In genomic region chr8:49465911-49466518, GRCm38 (mm10) we compare ENCODE assay signal across 11 mouse cellular contexts.
DNase-seq lines count a peak whose midpoint lies in the region; ATAC-seq and TF ChIP-seq lines count a peak whose summit lies in the region.
"Had no signal": no experiment of that assay in that cellular context is flagged by ENCODE, and none has a peak within 500 bp of the region (broad histone marks: within the 10 kb centered on the region; RNA-seq: fewer than 3 reads in every experiment).

No protein-coding gene starts in this region.

- H3K27me3 ChIP-seq in heart, postnatal 0 days (ENCODE audit: control insufficient read depth, insufficient read depth, low read length) = no peaks in the 10 kb centered on the region
- no peaks in the 10 kb centered on the region for H3K27me3 ChIP-seq in neural tube, embryonic 11.5 days (ENCODE audit: control insufficient read depth, insufficient read depth, low read length)
- H3K27me3 ChIP-seq in intestine, postnatal 0 days (replicated peaks; ENCODE audit: control insufficient read depth, insufficient read depth, low read length) = no peaks in the 10 kb centered on the region
- H3K27me3 ChIP-seq: midbrain, embryonic 12.5 days had no signal

- peak overlapping the region; percentile 22 for H3K4me2 ChIP-seq in heart, postnatal 0 days (ENCODE audit: low read depth, low read length)
- no peak overlapping the region for H3K4me2 ChIP-seq in neural tube, embryonic 11.5 days (ENCODE audit: low read depth)
- peak overlapping the region; percentile 18; the same call in 1 of the 2 replicates for H3K4me2 ChIP-seq in intestine, postnatal 0 days (replicated peaks; ENCODE audit: low read depth)
- H3K4me2 ChIP-seq: midbrain, embryonic 12.5 days had no signal

- no peaks in the 10 kb centered on the region for H3K9me3 ChIP-seq in heart, postnatal 0 days (replicated peaks; ENCODE audit: control insufficient read depth, low read length)
- no peaks in the 10 kb centered on the region for H3K9me3 ChIP-seq in neural tube, embryonic 11.5 days (ENCODE audit: control insufficient read depth, low read length)
- no peaks in the 10 kb centered on the region for H3K9me3 ChIP-seq in intestine, postnatal 0 days (ENCODE audit: control insufficient read depth)
- H3K9me3 ChIP-seq: midbrain, embryonic 12.5 days had no signal

- no peak for TF ChIP-seq CTCF in heart, postnatal 0 days (IDR thresholded peaks at IDR 0.05; ENCODE audit: low read depth)
- TF ChIP-seq CTCF in intestine, postnatal 0 days (IDR thresholded peaks at IDR 0.05; ENCODE audit: low read depth) = no peak

- no peak overlapping the region for H3K9ac ChIP-seq in heart, postnatal 0 days (replicated peaks; ENCODE audit: low read depth, low read length)
- H3K9ac ChIP-seq in neural tube, embryonic 11.5 days (ENCODE audit: low read length) = no peak overlapping the region
- no peak overlapping the region for H3K9ac ChIP-seq in intestine, postnatal 0 days (ENCODE audit: low read depth, low read length)
- H3K9ac ChIP-seq: midbrain, embryonic 12.5 days had no signal

- no peaks in the 10 kb centered on the region for H3K36me3 ChIP-seq in heart, postnatal 0 days (replicated peaks; ENCODE audit: control insufficient read depth, insufficient read depth, low read length)
- H3K36me3 ChIP-seq in neural tube, embryonic 11.5 days (ENCODE audit: control insufficient read depth, insufficient read depth, low read length) = no peaks in the 10 kb centered on the region
- H3K36me3 ChIP-seq in intestine, postnatal 0 days (ENCODE audit: control insufficient read depth, insufficient read depth) = no peaks in the 10 kb centered on the region
- H3K36me3 ChIP-seq: midbrain, embryonic 12.5 days had no signal

- WGBS in heart, postnatal 0 days = 17% methylated on average over 14 of the region's 14 CpGs
- WGBS in neural tube, embryonic 11.5 days = 50% methylated on average over 13 of the region's 14 CpGs
- WGBS in intestine, postnatal 0 days = 26% methylated on average over 14 of the region's 14 CpGs

- H3K27ac ChIP-seq in heart, postnatal 0 days (ENCODE audit: low read depth) = no peak overlapping the region
- H3K27ac ChIP-seq in neural tube, embryonic 11.5 days (ENCODE audit: low read depth, low read length) = no peak overlapping the region
- H3K27ac ChIP-seq in intestine, postnatal 0 days (ENCODE audit: low read depth, low read length) = no peak overlapping the region
- H3K27ac ChIP-seq: midbrain, embryonic 12.5 days had no signal

- ATAC-seq in heart, postnatal 0 days (ENCODE audit: insufficient read depth, low read depth) = no peak
- ATAC-seq in neural tube, embryonic 11.5 days (ENCODE audit: insufficient read depth, low FRiP score, low TSS enrichment) = no peak
- ATAC-seq in intestine, postnatal 0 days = no peak

- no peaks in the 10 kb centered on the region for H3K4me1 ChIP-seq in heart, postnatal 0 days (ENCODE audit: control insufficient read depth, insufficient read depth)
- H3K4me1 ChIP-seq in neural tube, embryonic 11.5 days (ENCODE audit: control insufficient read depth, insufficient read depth, low read length) = peaks cover 6% of the 10 kb centered on the region; the same call in 1 of the 2 replicates
- no peaks in the 10 kb centered on the region for H3K4me1 ChIP-seq in intestine, postnatal 0 days (replicated peaks; ENCODE audit: control insufficient read depth, insufficient read depth, low read length)

- H3K4me3 ChIP-seq in heart, postnatal 0 days (ENCODE audit: low read depth, low read length) = no peak overlapping the region
- no peak overlapping the region for H3K4me3 ChIP-seq in neural tube, embryonic 11.5 days (ENCODE audit: low read depth, low read length)
- no peak overlapping the region for H3K4me3 ChIP-seq in intestine, postnatal 0 days (ENCODE audit: low read depth, low read length)
- H3K4me3 ChIP-seq: midbrain, embryonic 12.5 days had no signal

- no peak for DNase-seq in heart, postnatal 0 days (ENCODE audit: low spot score)
- no peak for DNase-seq in heart, adult 18-20 months
- DNase-seq in neural tube, embryonic 11.5 days (ENCODE audit: low spot score) = peak; percentile 11
- no peak for DNase-seq in neural tube, embryonic 10.5 days (ENCODE audit: extremely low spot score, low spot score)
- DNase-seq in testis, postnatal 14 days (ENCODE audit: low spot score) = peak; percentile 6
- no peak for DNase-seq in adrenal gland, adult (ENCODE audit: inconsistent age in 2 of 2, low spot score in 1 of 2)
- DNase-seq: heart, postnatal 36 days; right cerebral cortex, postnatal 14 days; thymus, postnatal 25 days had no signal

- TF ChIP-seq EP300 in heart, postnatal 0 days (IDR thresholded peaks at IDR 0.05; ENCODE audit: low read depth) = no peak

Comparison
In these comparisons a context has a peak if more than half of its experiments do, and no peak if none do; other contexts are left out.
1. DNase-seq: peak in neural tube, embryonic 11.5 days (single experiment) and testis, postnatal 14 days (single experiment); none in heart, postnatal 0 days (single experiment), heart, adult 18-20 months (0 of 2), neural tube, embryonic 10.5 days (single experiment) and adrenal gland, adult (0 of 2).